Mouse (Mus musculus): ENCODE measurements around the gene Man1a2. TPM values are rescaled to one million over a fixed set of nuclear protein-coding genes. Genes with fewer than 3 reads are reported as not detected.

Gene Man1a2
- polyA plus RNA-seq, 1 experiment from 2014 or later: 48.6 TPM

DNA sequence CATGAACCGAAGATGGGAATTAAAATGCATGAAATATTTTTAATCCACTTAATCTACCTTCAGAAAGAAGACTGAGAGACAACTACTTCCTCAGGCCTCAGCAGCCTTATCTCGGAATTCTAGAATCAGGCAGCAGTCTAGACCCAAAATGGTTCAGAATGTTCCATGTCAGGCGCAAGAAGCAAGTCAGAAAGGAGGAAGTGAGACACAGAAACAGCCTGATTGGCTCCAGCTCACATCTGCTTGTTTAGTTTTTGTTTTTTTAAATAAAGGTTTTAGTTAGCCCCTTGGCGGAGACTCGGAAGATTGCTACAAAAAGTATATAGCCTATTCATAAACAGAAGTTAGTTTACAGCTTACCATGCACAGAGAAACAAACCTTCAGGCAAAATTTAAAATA, 154.4 kb downstream of the Man1a2 start:
- ATAC-seq (ENCODE audit: low read depth): no peak
- Histone ChIP-seq H3K36me3 (ENCODE audit: control insufficient read depth, insufficient read depth, low read length) (no peaks in the 10 kb centered on the region), H3K9ac (ENCODE audit: low read length) (no peak overlapping the region), H3K4me1 (replicated peaks; ENCODE audit: control insufficient read depth, insufficient read depth, low read length) (no peaks in the 10 kb centered on the region), H3K27me3 (ENCODE audit: control insufficient read depth, insufficient read depth, low read depth, low read length) (no peaks in the 10 kb centered on the region), H3K4me3 (ENCODE audit: low read length) (no peak overlapping the region), H3K4me2 (ENCODE audit: low read depth, low read length) (no peak overlapping the region), H3K9me3 (ENCODE audit: control insufficient read depth, low read length) (no peaks in the 10 kb centered on the region), H3K27ac (ENCODE audit: low read length) (no peak overlapping the region)
- WGBS: 82% methylated on average over 5 of the region's 5 CpGs

DNA sequence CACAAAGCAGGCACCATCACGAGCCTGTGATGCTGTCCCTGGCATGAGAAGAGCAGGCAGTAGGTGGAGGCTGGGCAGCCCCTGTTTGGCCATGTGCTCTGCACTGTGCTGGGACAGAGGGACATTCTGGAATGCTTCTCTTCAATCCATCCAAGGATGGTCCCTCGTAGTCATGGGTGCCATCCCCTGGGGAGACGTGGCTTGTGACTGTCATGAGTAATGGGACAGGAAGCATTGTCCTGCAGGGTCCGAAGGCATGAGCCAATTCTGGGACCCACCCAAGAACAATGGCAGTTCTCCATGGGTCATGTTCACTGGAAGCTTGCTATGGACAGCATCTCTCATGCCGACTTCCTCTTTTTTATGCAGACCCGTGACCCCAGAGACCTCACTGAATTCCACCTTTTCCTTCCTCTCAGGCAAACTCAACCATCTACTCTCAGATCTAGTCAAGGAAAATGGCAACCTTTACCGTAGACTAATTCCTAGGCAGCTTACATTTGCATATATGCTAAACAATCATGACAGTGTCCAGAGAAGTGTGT, 155.0 kb downstream of the Man1a2 start:
- 78% methylated on average over 7 of the region's 7 CpGs for WGBS

DNA sequence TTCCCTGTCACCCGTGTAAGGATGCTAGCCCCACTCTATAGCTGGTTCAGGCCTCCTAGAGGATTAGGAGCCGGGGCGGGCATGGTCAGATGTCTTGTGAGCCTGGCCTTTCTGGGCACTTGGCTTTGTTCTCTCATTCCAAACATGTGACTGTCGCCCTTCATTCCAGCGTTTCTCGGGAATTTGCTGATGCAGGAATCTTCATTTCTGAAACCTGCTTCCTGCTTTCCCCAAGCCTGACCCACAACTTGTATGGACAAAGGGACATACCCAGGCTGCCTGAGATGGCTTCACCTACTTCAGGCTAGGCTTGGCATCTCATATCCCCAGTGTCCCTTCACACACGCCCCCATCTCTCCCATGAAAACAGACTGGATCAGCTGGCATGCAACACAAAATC, 162.6 kb downstream of the Man1a2 start:
- WGBS: 59% methylated on average over 7 of the region's 7 CpGs
- Histone ChIP-seq H3K9ac (ENCODE audit: low read length) (no peak overlapping the region), H3K36me3 (ENCODE audit: control insufficient read depth, insufficient read depth, low read length) (no peaks in the 10 kb centered on the region), H3K4me2 (ENCODE audit: low read depth, low read length) (no peak overlapping the region), H3K9me3 (ENCODE audit: control insufficient read depth, low read length) (no peaks in the 10 kb centered on the region), H3K4me1 (replicated peaks; ENCODE audit: control insufficient read depth, insufficient read depth, low read length) (no peaks in the 10 kb centered on the region), H3K4me3 (ENCODE audit: low read length) (no peak overlapping the region), H3K27me3 (ENCODE audit: control insufficient read depth, insufficient read depth, low read depth, low read length) (no peaks in the 10 kb centered on the region), H3K27ac (ENCODE audit: low read length) (no peak overlapping the region)
- ATAC-seq (ENCODE audit: low read depth): no peak

More for the DNA sequence above, 155.0 kb downstream of the Man1a2 start:
- no peak overlapping the region for H3K4me3 ChIP-seq (ENCODE audit: low read length)
- H3K4me1 ChIP-seq (replicated peaks; ENCODE audit: control insufficient read depth, insufficient read depth, low read length): no peaks in the 10 kb centered on the region
- H3K27ac ChIP-seq (ENCODE audit: low read length): no peak overlapping the region
- H3K27me3 ChIP-seq (ENCODE audit: control insufficient read depth, insufficient read depth, low read depth, low read length): no peaks in the 10 kb centered on the region
- H3K9ac ChIP-seq (ENCODE audit: low read length): no peak overlapping the region
- H3K36me3 ChIP-seq (ENCODE audit: control insufficient read depth, insufficient read depth, low read length): no peaks in the 10 kb centered on the region
- ATAC-seq (ENCODE audit: low read depth): no peak
- no peak overlapping the region for H3K4me2 ChIP-seq (ENCODE audit: low read depth, low read length)
- no peaks in the 10 kb centered on the region for H3K9me3 ChIP-seq (ENCODE audit: control insufficient read depth, low read length)

DNA sequence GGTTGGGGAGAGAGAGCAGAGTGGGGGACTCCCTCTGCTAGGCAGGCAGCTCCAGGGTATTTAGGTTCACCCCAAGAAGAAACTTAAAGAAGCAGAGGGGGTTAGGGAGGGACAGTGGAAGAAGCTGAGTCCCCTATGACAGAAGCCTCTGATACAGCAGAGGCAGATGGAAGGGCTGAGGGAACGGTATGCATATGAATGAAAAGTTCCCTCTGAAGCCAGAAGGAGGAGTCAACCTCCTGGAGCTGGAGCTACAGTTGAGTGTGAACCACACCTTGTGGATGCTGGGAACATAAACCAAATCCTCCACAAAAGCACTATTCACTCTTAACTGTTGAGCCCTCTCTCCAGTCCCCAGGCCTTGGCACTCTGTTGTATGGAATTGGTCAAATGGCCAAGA, 163.7 kb downstream of the Man1a2 start:
- Histone ChIP-seq H3K36me3 (ENCODE audit: control insufficient read depth, insufficient read depth, low read length) (no peaks in the 10 kb centered on the region), H3K27me3 (ENCODE audit: control insufficient read depth, insufficient read depth, low read depth, low read length) (no peaks in the 10 kb centered on the region), H3K9me3 (ENCODE audit: control insufficient read depth, low read length) (no peaks in the 10 kb centered on the region), H3K9ac (ENCODE audit: low read length) (no peak overlapping the region), H3K4me3 (ENCODE audit: low read length) (no peak overlapping the region), H3K4me2 (ENCODE audit: low read depth, low read length) (no peak overlapping the region), H3K27ac (ENCODE audit: low read length) (no peak overlapping the region), H3K4me1 (replicated peaks; ENCODE audit: control insufficient read depth, insufficient read depth, low read length) (no peaks in the 10 kb centered on the region)
- ATAC-seq (ENCODE audit: low read depth): no peak
- 55% methylated on average over 1 of the region's 1 CpGs for whole genome bisulfite sequencing

DNA sequence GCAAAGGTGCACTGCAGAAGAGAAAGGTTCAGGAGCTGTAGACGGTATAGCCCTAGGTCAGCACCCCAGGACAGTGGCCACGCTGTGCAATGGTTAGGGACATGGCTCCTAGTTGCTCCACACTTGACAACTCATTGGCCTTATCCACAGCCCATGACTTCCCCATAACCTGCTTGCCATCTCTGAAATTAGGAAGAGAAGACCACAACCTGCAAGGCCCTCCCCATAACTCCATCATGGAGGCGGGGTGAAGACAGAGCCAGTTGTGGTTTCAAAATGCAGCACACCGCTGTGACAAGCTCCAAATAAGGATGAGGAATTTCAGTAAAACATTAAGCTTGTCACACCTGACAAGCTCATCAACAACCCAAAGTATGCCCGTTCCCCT, 169.6 kb downstream of the Man1a2 start:
- Histone ChIP-seq H3K4me3 (ENCODE audit: low read length) (no peak overlapping the region), H3K4me2 (ENCODE audit: low read depth, low read length) (no peak overlapping the region), H3K4me1 (replicated peaks; ENCODE audit: control insufficient read depth, insufficient read depth, low read length) (0 out of 2 replicates have a peak, but pooled peaks cover 2% of the 10 kb centered on the region), H3K27me3 (ENCODE audit: control insufficient read depth, insufficient read depth, low read depth, low read length) (no peaks in the 10 kb centered on the region), H3K36me3 (ENCODE audit: control insufficient read depth, insufficient read depth, low read length) (no peaks in the 10 kb centered on the region), H3K9me3 (ENCODE audit: control insufficient read depth, low read length) (no peaks in the 10 kb centered on the region), H3K27ac (ENCODE audit: low read length) (no peak overlapping the region), H3K9ac (ENCODE audit: low read length) (no peak overlapping the region)
- ATAC-seq (ENCODE audit: low read depth): no peak
- WGBS: 81% methylated on average over 5 of the region's 5 CpGs

DNA sequence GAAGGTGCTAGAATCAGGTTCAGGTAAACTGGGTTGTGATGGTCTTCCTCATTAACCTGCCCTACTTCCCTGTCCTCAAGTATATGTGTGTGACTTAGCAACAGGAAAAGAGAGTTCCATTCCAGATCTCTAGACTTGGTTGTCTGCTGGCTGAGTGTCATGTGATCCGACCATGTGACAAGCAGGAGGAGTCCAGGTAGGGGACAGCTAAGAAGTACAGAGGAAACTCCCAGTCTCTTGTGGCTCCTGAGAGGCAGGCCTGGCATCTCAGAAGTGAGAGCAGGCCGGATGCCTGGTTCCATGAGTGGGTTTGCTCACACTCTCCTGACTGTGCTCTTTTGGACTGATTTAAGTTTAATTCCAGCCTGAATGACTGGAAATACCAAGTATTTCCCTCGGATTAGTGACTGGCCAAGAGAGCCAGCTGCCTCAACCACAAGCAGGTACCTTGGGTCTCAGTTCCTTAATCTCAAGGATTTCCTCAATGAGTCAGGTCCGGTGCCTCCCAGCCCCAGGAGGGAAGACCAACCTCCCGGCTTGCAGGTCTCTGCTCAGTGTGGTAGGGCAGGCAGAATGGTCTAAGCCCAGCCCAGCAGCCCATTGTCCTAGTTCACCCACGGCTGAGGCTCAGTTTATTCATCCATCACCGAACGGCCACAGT, 170.1 kb downstream of the Man1a2 start:
- Histone ChIP-seq H3K4me1 (replicated peaks; ENCODE audit: control insufficient read depth, insufficient read depth, low read length) (0 out of 2 replicates have a peak, but pooled peaks cover 2% of the 10 kb centered on the region), H3K27me3 (ENCODE audit: control insufficient read depth, insufficient read depth, low read depth, low read length) (no peaks in the 10 kb centered on the region), H3K27ac (ENCODE audit: low read length) (no peak overlapping the region), H3K9ac (ENCODE audit: low read length) (no peak overlapping the region), H3K36me3 (ENCODE audit: control insufficient read depth, insufficient read depth, low read length) (no peaks in the 10 kb centered on the region), H3K9me3 (ENCODE audit: control insufficient read depth, low read length) (no peaks in the 10 kb centered on the region), H3K4me2 (ENCODE audit: low read depth, low read length) (no peak overlapping the region), H3K4me3 (ENCODE audit: low read length) (no peak overlapping the region)
- ATAC-seq (ENCODE audit: low read depth): peak; percentile 45; the same call in 1 of the 2 replicates
- WGBS: 64% methylated on average over 8 of the region's 8 CpGs

Other genes starting within 250 kb of the Man1a2 start
- 13.2 and 15.9 TPM in 2 replicates for gene Tent5c, start 196.2 kb downstream of the Man1a2 start, polyA plus RNA-seq (2015; fragmentation: Nextera tagmentation; extraction: Ambion mirVana)
- 0.44 and 0.59 TPM in 2 replicates for gene Vtcn1, start 140.0 kb upstream of the Man1a2 start, polyA plus RNA-seq (2015; fragmentation: Nextera tagmentation; extraction: Ambion mirVana)
- 5.1 and 5.4 TPM in 2 replicates for gene Trim45, start 236.7 kb upstream of the Man1a2 start, polyA plus RNA-seq (2015; fragmentation: Nextera tagmentation; extraction: Ambion mirVana)

Measured in lung, embryonic 16.5 days (tissue).